Mouse (Mus musculus) liver, postnatal 0 days (tissue): ENCODE measurements at regions not wholly inside any gene's neighbourhood (a gene's known extent, or its start where the extent isn't known, plus 50 kb on each side); places are given as distances from the start of the nearest gene placed in this dataset.

Source experiments
- CTCF ChIP-seq: sonication (generic); IDR thresholded peaks from 2 replicates; pipeline ENCODE4 v1.5.1; 2016; ENCODE audit warnings: antibody characterized with exemption, low read depth
- EP300 ChIP-seq: IDR thresholded peaks from 2 replicates; pipeline ENCODE4 v1.6.1; 2016; ENCODE audit warnings: antibody characterized with exemption, low read depth, mild to moderate bottlenecking

DNA sequence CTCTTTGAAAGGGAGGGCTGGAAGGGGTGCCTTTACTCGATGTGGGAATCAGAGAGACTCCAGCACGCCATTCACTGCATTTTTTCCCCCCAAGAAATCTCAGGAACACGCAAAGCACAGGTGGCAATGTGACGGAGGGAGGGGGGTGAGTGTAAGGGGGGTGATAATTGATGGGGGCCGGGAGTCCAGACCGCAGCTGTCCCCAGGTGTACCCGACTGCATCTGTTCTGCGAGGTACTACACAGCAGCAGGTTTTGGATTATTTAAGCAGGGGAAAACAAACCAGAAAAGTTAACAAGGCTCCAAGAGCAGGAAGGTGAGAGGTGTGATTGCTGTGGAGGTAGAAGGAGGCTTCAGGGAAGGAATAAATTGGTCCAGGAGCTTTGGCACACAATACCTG lies 153.8 kb upstream of the Satb1 start:
- TF ChIP-seq CTCF: no peak
- TF ChIP-seq EP300: no peak
